Mouse (Mus musculus) induced T-regulatory cell, adult 2 months (primary cell): Measurements from ENCODE around the gene Gm49358.

Source experiments
- DNase-seq: peaks from one replicate; pipeline ENCODE4 v3.0.0-alpha.2; 2012; ENCODE audit warnings: low read depth

The Gm49358 gene

GRCm38 (mm10) chr10:86814292-86815131, 50.7 kb downstream of the Gm49358 start:
- DNase-seq = peak; percentile 10

GRCm38 (mm10) chr10:86815133-86815532, 51.4 kb downstream of the Gm49358 start:
- DNase-seq = no peak

GRCm38 (mm10) chr10:86819649-86820165, 55.9 kb downstream of the Gm49358 start:
- DNase-seq = no peak

- no peak for DNase-seq
These were observed 57.2 kb downstream of the Gm49358 start for GRCm38 (mm10) chr10:86821014-86821413.

- DNase-seq = peak; percentile 20
These were observed 60.3 kb downstream of the Gm49358 start for GRCm38 (mm10) chr10:86824093-86824492.

GRCm38 (mm10) chr10:86824871-86825270, 61.1 kb downstream of the Gm49358 start:
- DNase-seq = no peak

GRCm38 (mm10) chr10:86825871-86826522, 62.2 kb downstream of the Gm49358 start:
- DNase-seq = no peak

GRCm38 (mm10) chr10:86826929-86827328, 63.2 kb downstream of the Gm49358 start:
- no peak for DNase-seq

GRCm38 (mm10) chr10:86828221-86829135, 64.7 kb downstream of the Gm49358 start:
- no peak for DNase-seq

- peak; percentile 18 for DNase-seq
These were observed 65.7 kb downstream of the Gm49358 start for GRCm38 (mm10) chr10:86829515-86829914.

GRCm38 (mm10) chr10:86836784-86837183, 73.0 kb downstream of the Gm49358 start:
- no peak for DNase-seq

- DNase-seq = no peak
These were observed 75.1 kb downstream of the Gm49358 start for GRCm38 (mm10) chr10:86838827-86839226.

- DNase-seq = no peak
These were observed 78.9 kb downstream of the Gm49358 start for GRCm38 (mm10) chr10:86842659-86843058.

- no peak for DNase-seq
These were observed 83.2 kb downstream of the Gm49358 start for GRCm38 (mm10) chr10:86846926-86847467.

- DNase-seq = no peak
These were observed 85.3 kb downstream of the Gm49358 start for GRCm38 (mm10) chr10:86849087-86849486.

- DNase-seq = no peak
These were observed 85.7 kb downstream of the Gm49358 start for GRCm38 (mm10) chr10:86849508-86849907.

- DNase-seq = no peak
These were observed 88.4 kb downstream of the Gm49358 start for GRCm38 (mm10) chr10:86852160-86852559.

GRCm38 (mm10) chr10:86853433-86853832, 89.7 kb downstream of the Gm49358 start:
- DNase-seq = no peak

GRCm38 (mm10) chr10:86860396-86860795, 96.6 kb downstream of the Gm49358 start:
- DNase-seq = no peak

GRCm38 (mm10) chr10:86862496-86862895, 98.7 kb downstream of the Gm49358 start:
- DNase-seq = no peak

- peak; percentile 12 for DNase-seq
These were observed 99.7 kb downstream of the Gm49358 start for GRCm38 (mm10) chr10:86863429-86863828.

- DNase-seq = no peak
These were observed 108.3 kb downstream of the Gm49358 start for GRCm38 (mm10) chr10:86872121-86872520.
